Comparison of ENCODE assay signal across 21 mouse cellular contexts in genomic region chr8:84776569-84776968, GRCm38 (mm10). TPM values are rescaled to one million over a fixed set of nuclear protein-coding genes. Genes with fewer than 3 reads are reported as not detected.
DNase-seq lines count a peak whose midpoint lies in the region; ATAC-seq and TF ChIP-seq lines count a peak whose summit lies in the region.
"Had no signal": no experiment of that assay in that cellular context is flagged by ENCODE, and none has a peak within 500 bp of the region (broad histone marks: within the 10 kb centered on the region; RNA-seq: fewer than 3 reads in every experiment).

No protein-coding gene starts in this region.

- no peak for TF ChIP-seq CTCF in hindbrain, postnatal 0 days (IDR thresholded peaks at IDR 0.05; ENCODE audit: low read depth)

- H3K4me2 ChIP-seq in embryonic facial prominence, embryonic 15.5 days (replicated peaks): no peak overlapping the region
- no peak overlapping the region for H3K4me2 ChIP-seq in hindbrain, postnatal 0 days (ENCODE audit: low read depth, low read length)
- H3K4me2 ChIP-seq in hindbrain, embryonic 16.5 days (ENCODE audit: low read length): no peak overlapping the region
- H3K4me2 ChIP-seq in neural tube, embryonic 13.5 days: no peak overlapping the region
- H3K4me2 ChIP-seq: embryonic facial prominence, embryonic 12.5 days had no signal

- ATAC-seq in embryonic facial prominence, embryonic 15.5 days (ENCODE audit: insufficient number of reproducible peaks, low FRiP score, low TSS enrichment, low read depth): no peak
- no peak for ATAC-seq in hindbrain, postnatal 0 days
- no peak for ATAC-seq in hindbrain, embryonic 16.5 days
- ATAC-seq in neural tube, embryonic 13.5 days (ENCODE audit: low read depth): no peak

- WGBS in embryonic facial prominence, embryonic 15.5 days: 50% methylated on average over 1 of the region's 1 CpGs
- WGBS in embryonic facial prominence, embryonic 10.5 days: 8% methylated on average over 1 of the region's 1 CpGs
- no CpG with 5 or more reads among the region's 1 CpGs for WGBS in hindbrain, postnatal 0 days
- 63% methylated on average over 1 of the region's 1 CpGs for WGBS in hindbrain, embryonic 16.5 days
- WGBS in neural tube, embryonic 13.5 days: 25% methylated on average over 1 of the region's 1 CpGs

- H3K36me3 ChIP-seq in embryonic facial prominence, embryonic 15.5 days: no peaks in the 10 kb centered on the region; the same call in 1 of the 2 replicates
- H3K36me3 ChIP-seq in embryonic facial prominence, embryonic 10.5 days (replicated peaks): no peaks in the 10 kb centered on the region
- no peaks in the 10 kb centered on the region for H3K36me3 ChIP-seq in hindbrain, postnatal 0 days (ENCODE audit: insufficient read depth, low read length)
- H3K36me3 ChIP-seq in hindbrain, embryonic 16.5 days (ENCODE audit: control insufficient read depth, insufficient read depth, low read length): no peaks in the 10 kb centered on the region
- no peaks in the 10 kb centered on the region for H3K36me3 ChIP-seq in neural tube, embryonic 13.5 days
- H3K36me3 ChIP-seq: embryonic facial prominence, embryonic 12.5 days; heart, embryonic 15.5 days; stomach, embryonic 15.5 days had no signal

- H3K27me3 ChIP-seq in embryonic facial prominence, embryonic 15.5 days: peaks cover 12% of the 10 kb centered on the region
- H3K27me3 ChIP-seq in embryonic facial prominence, embryonic 10.5 days (replicated peaks; ENCODE audit: low read depth, poor library complexity, severe bottlenecking): peaks cover 100% of the 10 kb centered on the region
- peaks cover 5% of the 10 kb centered on the region; the same call in 1 of the 2 replicates for H3K27me3 ChIP-seq in hindbrain, postnatal 0 days (ENCODE audit: insufficient read depth, low read length)
- H3K27me3 ChIP-seq in hindbrain, embryonic 16.5 days (replicated peaks; ENCODE audit: control insufficient read depth, insufficient read depth, low read length): peaks cover 22% of the 10 kb centered on the region
- peaks cover 90% of the 10 kb centered on the region for H3K27me3 ChIP-seq in neural tube, embryonic 13.5 days

- H3K4me1 ChIP-seq in embryonic facial prominence, embryonic 15.5 days: peaks cover 80% of the 10 kb centered on the region
- H3K4me1 ChIP-seq in embryonic facial prominence, embryonic 10.5 days: peaks cover 28% of the 10 kb centered on the region
- peaks cover 29% of the 10 kb centered on the region for H3K4me1 ChIP-seq in hindbrain, postnatal 0 days (ENCODE audit: insufficient read depth, low read length)
- H3K4me1 ChIP-seq in hindbrain, embryonic 16.5 days (ENCODE audit: control insufficient read depth, insufficient read depth, low read depth, low read length): peaks cover 41% of the 10 kb centered on the region
- peaks cover 79% of the 10 kb centered on the region for H3K4me1 ChIP-seq in neural tube, embryonic 13.5 days (replicated peaks)

- peak overlapping the region; percentile 91; the same call in 1 of the 2 replicates for H3K27ac ChIP-seq in embryonic facial prominence, embryonic 15.5 days (replicated peaks)
- no peak overlapping the region for H3K27ac ChIP-seq in embryonic facial prominence, embryonic 10.5 days (replicated peaks)
- peak overlapping the region; percentile 90 for H3K27ac ChIP-seq in hindbrain, postnatal 0 days
- H3K27ac ChIP-seq in hindbrain, embryonic 16.5 days (ENCODE audit: low read depth, low read length): no peak overlapping the region; the same call in 1 of the 2 replicates
- H3K27ac ChIP-seq in neural tube, embryonic 13.5 days (replicated peaks): peak overlapping the region; percentile 93
- H3K27ac ChIP-seq: embryonic facial prominence, embryonic 12.5 days had no signal

- H3K9me3 ChIP-seq in embryonic facial prominence, embryonic 15.5 days (replicated peaks): no peaks in the 10 kb centered on the region
- no peaks in the 10 kb centered on the region for H3K9me3 ChIP-seq in embryonic facial prominence, embryonic 10.5 days
- no peaks in the 10 kb centered on the region for H3K9me3 ChIP-seq in hindbrain, postnatal 0 days (ENCODE audit: low read length)
- H3K9me3 ChIP-seq in hindbrain, embryonic 16.5 days (ENCODE audit: control insufficient read depth, low read length): no peaks in the 10 kb centered on the region
- no peaks in the 10 kb centered on the region for H3K9me3 ChIP-seq in neural tube, embryonic 13.5 days
- H3K9me3 ChIP-seq: embryonic facial prominence, embryonic 12.5 days; heart, embryonic 15.5 days; stomach, embryonic 15.5 days had no signal

- H3K4me3 ChIP-seq in embryonic facial prominence, embryonic 15.5 days (replicated peaks): no peak overlapping the region
- H3K4me3 ChIP-seq in embryonic facial prominence, embryonic 10.5 days: no peak overlapping the region
- no peak overlapping the region for H3K4me3 ChIP-seq in hindbrain, postnatal 0 days (ENCODE audit: low read length)
- no peak overlapping the region for H3K4me3 ChIP-seq in hindbrain, embryonic 16.5 days (ENCODE audit: low read length)
- H3K4me3 ChIP-seq in neural tube, embryonic 13.5 days: no peak overlapping the region
- H3K4me3 ChIP-seq: embryonic facial prominence, embryonic 12.5 days; heart, embryonic 15.5 days; stomach, embryonic 15.5 days had no signal

- no peak overlapping the region for H3K9ac ChIP-seq in embryonic facial prominence, embryonic 15.5 days
- H3K9ac ChIP-seq in hindbrain, postnatal 0 days (replicated peaks; ENCODE audit: low read length): no peak overlapping the region
- no peak overlapping the region for H3K9ac ChIP-seq in hindbrain, embryonic 16.5 days (ENCODE audit: low read depth, low read length)
- H3K9ac ChIP-seq in neural tube, embryonic 13.5 days: no peak overlapping the region
- H3K9ac ChIP-seq: embryonic facial prominence, embryonic 12.5 days; heart, embryonic 15.5 days; stomach, embryonic 15.5 days had no signal

- no peak for DNase-seq in embryonic facial prominence, embryonic 10.5 days (ENCODE audit: low spot score)
- no peak for DNase-seq in hindbrain, postnatal 0 days (ENCODE audit: low spot score)
- DNase-seq in neural tube, embryonic 10.5 days (ENCODE audit: extremely low spot score, low spot score): no peak
- DNase-seq in right cerebral cortex, postnatal 36 days (ENCODE audit: low spot score in 2 of 2): no peak
- DNase-seq in c-Kit-positive CD71-positive TER-119-positive erythroid progenitor cells, embryonic 14.5 days (ENCODE audit: low spot score): no peak
- DNase-seq: adrenal gland, adult 8-10 months; cerebellum, adult 11 months; gastrocnemius, postnatal 10 days; heart, adult 18-20 months; kidney, adult 18-20 months; kidney, postnatal 14 days; layer of hippocampus, adult 9-11 months; lung, adult 18-20 months; spleen, adult 18-20 months; thymus, postnatal 14 days had no signal

RNA-seq across cellular contexts. Expression of gene Nfix, which starts 23.6 kb away (rescaled TPM):
- 61.4 and 62.0 TPM in 2 replicates for polyA plus RNA-seq in embryonic facial prominence, embryonic 15.5 days (2015; fragmentation: Nextera tagmentation; extraction: Ambion mirVana)
- polyA plus RNA-seq in embryonic facial prominence, embryonic 10.5 days (2016; fragmentation: Nextera tagmentation; extraction: Ambion mirVana): 0.29 and 0.77 TPM in 2 replicates
- total RNA-seq in hindbrain, postnatal 0 days (2014; rRNA removed): 90.4 and 92.5 TPM in 2 replicates
- 123 and 126 TPM in 2 replicates for polyA plus RNA-seq in hindbrain, postnatal 0 days (2015; fragmentation: Nextera tagmentation; extraction: Ambion mirVana)
- polyA plus RNA-seq in hindbrain, embryonic 16.5 days (2015; fragmentation: Nextera tagmentation; extraction: Ambion mirVana): 94.3 and 109 TPM in 2 replicates
- polyA plus RNA-seq in neural tube, embryonic 13.5 days (2015; fragmentation: Nextera tagmentation; extraction: Ambion mirVana): 28.7 and 34.4 TPM in 2 replicates

RNA-seq across cellular contexts. Expression of gene Dand5, which starts 46.1 kb away (rescaled TPM):
- polyA plus RNA-seq in embryonic facial prominence, embryonic 15.5 days (2015; fragmentation: Nextera tagmentation; extraction: Ambion mirVana): 8.4 and 8.9 TPM in 2 replicates
- polyA plus RNA-seq in embryonic facial prominence, embryonic 10.5 days (2016; fragmentation: Nextera tagmentation; extraction: Ambion mirVana): 2.8 and 3.0 TPM in 2 replicates
- 6.6 and 7.2 TPM in 2 replicates for total RNA-seq in hindbrain, postnatal 0 days (2014; rRNA removed)
- polyA plus RNA-seq in hindbrain, postnatal 0 days (2015; fragmentation: Nextera tagmentation; extraction: Ambion mirVana): 12.3 and 12.5 TPM in 2 replicates
- polyA plus RNA-seq in hindbrain, embryonic 16.5 days (2015; fragmentation: Nextera tagmentation; extraction: Ambion mirVana): 15.4 and 17.1 TPM in 2 replicates
- 12.3 and 12.8 TPM in 2 replicates for polyA plus RNA-seq in neural tube, embryonic 13.5 days (2015; fragmentation: Nextera tagmentation; extraction: Ambion mirVana)

RNA-seq across cellular contexts. Expression of gene G430095P16Rik, which starts 53.8 kb away (rescaled TPM):
- 4.2 and 4.9 TPM in 2 replicates for polyA plus RNA-seq in embryonic facial prominence, embryonic 15.5 days (2015; fragmentation: Nextera tagmentation; extraction: Ambion mirVana)
- polyA plus RNA-seq in embryonic facial prominence, embryonic 10.5 days (2016; fragmentation: Nextera tagmentation; extraction: Ambion mirVana): 1.6 and 3.6 TPM in 2 replicates
- 1.2 TPM in 1 of 2 replicates, not detected in the other for total RNA-seq in hindbrain, postnatal 0 days (2014; rRNA removed)
- 1.1 and 1.7 TPM in 2 replicates for polyA plus RNA-seq in hindbrain, postnatal 0 days (2015; fragmentation: Nextera tagmentation; extraction: Ambion mirVana)
- polyA plus RNA-seq in hindbrain, embryonic 16.5 days (2015; fragmentation: Nextera tagmentation; extraction: Ambion mirVana): 0.82 and 0.89 TPM in 2 replicates
- 1.4 and 2.2 TPM in 2 replicates for polyA plus RNA-seq in neural tube, embryonic 13.5 days (2015; fragmentation: Nextera tagmentation; extraction: Ambion mirVana)

RNA-seq across cellular contexts. Expression of gene Gadd45gip1, which starts 54.8 kb away (rescaled TPM):
- polyA plus RNA-seq in embryonic facial prominence, embryonic 15.5 days (2015; fragmentation: Nextera tagmentation; extraction: Ambion mirVana): 46.5 TPM in 2 replicates
- 45.2 and 47.3 TPM in 2 replicates for polyA plus RNA-seq in embryonic facial prominence, embryonic 10.5 days (2016; fragmentation: Nextera tagmentation; extraction: Ambion mirVana)
- 33.0 and 34.1 TPM in 2 replicates for total RNA-seq in hindbrain, postnatal 0 days (2014; rRNA removed)
- polyA plus RNA-seq in hindbrain, postnatal 0 days (2015; fragmentation: Nextera tagmentation; extraction: Ambion mirVana): 43.4 and 45.3 TPM in 2 replicates
- 40.6 and 40.7 TPM in 2 replicates for polyA plus RNA-seq in hindbrain, embryonic 16.5 days (2015; fragmentation: Nextera tagmentation; extraction: Ambion mirVana)
- polyA plus RNA-seq in neural tube, embryonic 13.5 days (2015; fragmentation: Nextera tagmentation; extraction: Ambion mirVana): 35.1 and 39.8 TPM in 2 replicates

Comparison
In these comparisons a context has a peak if more than half of its experiments do, and no peak if none do; other contexts are left out.
1. H3K27ac ChIP-seq: peak in embryonic facial prominence, embryonic 15.5 days (single experiment), hindbrain, postnatal 0 days (single experiment) and neural tube, embryonic 13.5 days (single experiment); none in embryonic facial prominence, embryonic 10.5 days (single experiment) and hindbrain, embryonic 16.5 days (single experiment).
2. RNA of gene Nfix, which starts 23.6 kb away (polyA plus RNA-seq): 123 to 126 TPM in hindbrain, postnatal 0 days, 94.3 to 109 TPM in hindbrain, embryonic 16.5 days, 61.4 to 62.0 TPM in embryonic facial prominence, embryonic 15.5 days and 28.7 to 34.4 TPM in neural tube, embryonic 13.5 days; 0.29 to 0.77 TPM in embryonic facial prominence, embryonic 10.5 days; every median in the first group is over 10 times any median in the second.